Mouse (Mus musculus): ENCODE data around the gene Smarcc1.
"Not testable (repeated sequence)": the region's sequence is repeated elsewhere in the genome, so short reads cannot be mapped to it uniquely, and the experiment has no call there.

The Smarcc1 gene

DNA sequence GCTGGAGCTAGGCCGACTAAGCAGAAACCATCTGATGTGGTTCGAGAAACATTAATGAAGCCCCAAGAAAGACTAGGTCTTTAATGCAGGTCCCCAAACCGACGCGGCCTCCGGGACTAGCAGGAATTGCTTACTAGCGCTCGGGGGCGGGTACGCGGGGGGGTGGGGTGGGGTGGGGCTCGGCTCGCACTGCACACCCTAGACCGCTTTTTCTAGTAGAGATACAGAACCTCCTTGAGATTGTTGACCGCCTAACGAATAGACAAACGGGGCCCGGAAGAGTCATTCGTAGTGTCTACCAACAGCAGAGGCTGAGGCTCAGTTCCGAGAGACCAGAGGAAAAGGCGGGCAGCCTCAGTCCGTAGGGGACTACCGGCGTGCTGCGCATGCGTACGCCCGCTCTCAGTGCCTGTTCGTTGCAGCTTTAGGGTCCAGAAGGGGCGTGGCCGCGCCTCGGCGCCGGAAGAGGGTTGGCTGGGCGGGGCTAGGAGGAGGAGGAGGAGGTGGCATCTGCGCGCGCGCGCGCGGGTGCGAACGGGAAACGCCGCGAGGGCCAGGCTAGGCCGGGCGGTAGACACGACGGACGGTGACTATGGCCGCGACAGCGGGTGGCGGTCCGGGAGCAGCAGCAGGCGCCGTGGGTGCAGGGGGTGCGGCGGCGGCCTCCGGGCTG lies 14.2 kb downstream of the Smarcc1 start:
- peak; percentile 99 to 100 for DNase-seq (ENCODE audit: low spot score in 2 of 2)

DNA sequence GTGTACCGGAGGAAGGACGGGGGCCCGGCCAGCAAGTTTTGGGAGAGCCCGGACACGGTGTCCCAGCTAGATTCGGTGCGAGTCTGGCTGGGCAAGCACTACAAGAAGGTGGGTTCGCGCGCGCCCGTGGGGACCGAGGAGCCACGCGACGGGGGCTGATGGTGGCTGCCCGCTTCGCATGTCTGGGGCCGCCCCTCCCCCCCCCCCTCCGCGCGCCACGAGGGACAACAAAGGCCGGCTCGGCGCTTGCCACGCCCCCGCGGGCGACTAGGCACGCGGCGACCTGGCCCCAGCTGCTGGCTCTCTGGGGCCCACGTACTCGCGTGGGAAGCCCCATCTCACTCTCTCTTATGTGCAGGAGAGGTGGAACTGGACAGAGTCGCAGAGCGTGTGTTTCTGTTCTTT lies 14.7 kb downstream of the Smarcc1 start:
- peak in 1 of 2 experiments; percentile 42 for DNase-seq (ENCODE audit: low spot score in 2 of 2)

DNA sequence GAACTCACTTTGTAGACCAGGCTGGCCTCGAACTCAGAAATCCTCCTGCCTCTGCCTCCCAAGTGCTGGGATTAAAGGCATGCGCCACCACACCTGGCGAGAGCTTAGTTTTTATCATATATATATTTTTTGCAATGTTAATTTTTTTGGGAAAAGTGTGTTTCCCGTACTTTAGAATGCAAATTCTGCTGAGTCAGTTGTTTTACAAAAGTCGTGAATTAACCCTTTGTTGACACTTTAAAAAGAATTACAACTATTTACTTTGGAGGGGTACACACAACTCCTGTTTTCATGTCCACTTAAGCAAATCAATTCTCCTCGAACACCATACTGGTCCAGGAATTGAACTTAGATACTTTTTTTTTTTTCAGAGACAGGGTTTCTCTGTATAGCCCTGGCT lies 15.4 kb downstream of the Smarcc1 start:
- no peak for DNase-seq (ENCODE audit: low spot score in 2 of 2)

DNA sequence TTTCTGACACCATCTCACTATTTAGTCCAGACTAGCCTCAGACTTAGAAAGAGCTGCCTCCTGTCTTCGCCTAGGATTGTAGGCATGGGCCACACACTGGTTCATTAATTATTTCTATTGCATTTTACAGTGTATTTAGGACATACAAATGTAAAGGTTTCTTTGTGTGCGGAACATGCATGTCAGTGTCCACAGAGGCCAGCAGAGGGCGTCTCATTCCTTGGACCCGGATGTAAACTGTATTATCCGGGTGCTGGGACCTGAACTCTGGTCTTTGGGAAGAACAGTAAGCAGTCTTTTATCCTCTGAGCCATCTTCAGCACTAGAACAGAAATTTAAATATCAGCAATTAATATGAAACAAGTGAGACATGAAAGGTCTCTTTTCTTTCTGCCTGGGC lies 16.7 kb downstream of the Smarcc1 start:
- no peak for DNase-seq (ENCODE audit: low spot score in 2 of 2)

DNA sequence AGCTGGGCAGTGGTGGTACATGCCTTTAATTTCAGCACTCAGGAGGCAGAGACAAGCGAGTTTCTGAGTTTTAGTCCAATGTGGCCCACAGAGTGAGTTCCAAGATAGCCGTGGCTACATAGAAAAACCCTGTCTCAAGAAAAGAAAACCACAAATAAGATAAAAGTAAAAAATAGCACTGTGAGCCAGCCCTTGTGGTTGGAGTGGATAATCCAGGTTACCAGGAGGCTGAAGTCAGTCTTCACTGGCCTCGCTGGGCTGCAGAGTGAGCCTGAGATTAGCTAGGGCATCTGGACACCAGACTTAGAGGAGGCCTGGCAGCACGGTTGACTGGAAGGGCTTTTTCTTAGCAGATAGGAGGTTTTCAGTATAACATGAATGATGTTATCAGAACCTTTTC lies 21.6 kb downstream of the Smarcc1 start:
- no peak for DNase-seq (ENCODE audit: low spot score in 2 of 2)

DNA sequence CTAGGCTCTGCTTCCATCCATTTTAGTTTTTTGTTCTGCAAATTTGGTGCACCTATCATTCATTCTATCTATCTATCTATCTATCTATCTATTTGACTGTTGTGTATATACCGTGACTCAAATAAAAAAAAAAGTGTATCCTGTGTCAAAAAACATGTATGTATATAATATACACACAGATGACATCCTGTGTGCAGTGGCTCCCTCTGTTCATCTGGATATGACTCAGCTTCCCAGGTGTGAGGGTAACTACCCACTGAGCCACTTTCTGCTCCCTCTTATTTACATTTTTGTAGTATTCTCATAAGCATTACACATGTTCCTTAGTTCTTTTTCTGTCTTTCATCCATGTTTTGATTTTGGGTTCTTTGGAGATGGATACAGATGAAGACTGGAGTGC lies 24.6 kb downstream of the Smarcc1 start:
- no peak for DNase-seq (ENCODE audit: low spot score in 2 of 2)

DNA sequence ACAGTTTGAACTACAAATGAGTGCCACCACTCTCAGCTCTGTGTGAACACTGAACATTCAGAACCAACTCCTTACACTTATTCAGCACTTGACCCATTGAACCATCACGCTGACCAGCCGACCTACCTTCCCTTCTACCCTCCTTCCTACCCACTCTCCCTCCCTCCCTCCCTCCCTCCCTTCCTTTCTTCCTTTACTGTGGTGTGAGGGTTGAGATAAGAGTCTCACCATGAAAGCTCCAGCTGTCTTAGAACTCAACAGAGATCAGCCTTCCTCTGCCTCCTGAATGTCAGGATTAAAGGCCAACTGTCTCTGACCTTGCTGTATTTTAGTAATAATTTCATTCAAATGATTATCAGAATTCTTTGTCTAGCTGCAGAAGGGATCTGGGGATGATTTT lies 31.1 kb downstream of the Smarcc1 start:
- no peak for DNase-seq (ENCODE audit: low spot score in 2 of 2)

DNA sequence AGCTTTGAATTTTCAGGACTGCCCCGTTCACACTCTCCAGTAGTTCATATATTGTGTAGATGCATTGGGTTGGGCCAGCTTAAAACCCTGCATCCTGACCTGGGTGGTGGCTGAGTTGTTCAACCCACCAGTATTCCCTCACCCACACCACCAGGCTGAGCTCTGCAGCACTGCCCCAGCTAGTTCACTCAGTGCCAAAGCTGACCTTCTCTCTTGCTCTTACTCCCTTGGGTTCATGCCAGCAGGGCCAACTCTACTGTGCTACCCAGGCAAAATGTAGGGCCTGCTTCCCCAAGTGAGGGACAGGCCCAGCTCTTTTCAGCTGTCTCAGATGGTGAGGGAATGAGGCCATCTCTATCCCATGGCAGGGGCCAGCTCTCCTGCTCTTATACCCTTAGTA lies 41.5 kb downstream of the Smarcc1 start:
- no peak for DNase-seq (ENCODE audit: low spot score in 2 of 2)

DNA sequence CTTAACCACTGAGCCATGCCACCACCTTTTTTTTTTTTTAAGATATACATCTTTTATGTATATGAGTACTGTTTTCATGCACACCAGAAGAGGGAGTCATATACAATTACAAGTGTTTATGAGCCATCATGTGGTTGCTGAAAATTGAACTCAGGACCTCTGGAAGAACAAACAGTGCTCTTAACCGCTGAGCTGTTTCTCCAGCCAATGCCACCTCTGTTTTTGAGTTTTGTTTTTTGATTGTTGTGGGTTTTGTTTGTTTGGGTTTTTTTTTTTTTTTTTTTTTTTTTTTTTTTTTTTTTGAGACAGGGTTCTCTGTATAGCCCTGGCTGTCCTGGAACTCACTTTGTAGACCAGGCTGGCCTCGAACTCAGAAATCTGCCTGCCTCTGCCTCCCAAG lies 43.0 kb downstream of the Smarcc1 start:
- DNase-seq (ENCODE audit: low spot score in 2 of 2) = not testable (repeated sequence)

DNA sequence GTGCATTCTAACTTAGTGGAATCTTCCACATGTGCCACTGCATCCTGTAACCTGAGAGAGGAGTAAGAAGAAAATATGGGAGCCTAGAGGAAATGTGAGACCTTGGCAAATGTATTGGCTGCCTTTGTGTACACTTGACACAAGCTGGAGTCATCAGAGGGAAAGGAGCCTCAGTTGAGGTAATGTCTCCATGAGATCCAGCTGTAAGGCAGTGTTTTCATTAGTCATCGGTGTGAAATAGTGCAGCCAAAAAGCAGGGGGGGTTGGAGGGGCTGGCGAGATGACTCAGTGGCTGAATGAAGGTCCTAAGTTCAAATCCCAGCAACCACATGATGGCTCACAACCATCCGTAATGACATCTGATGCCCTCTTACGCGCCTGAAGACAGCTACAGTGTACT lies 44.9 kb downstream of the Smarcc1 start:
- no peak for DNase-seq (ENCODE audit: low spot score in 2 of 2)

DNA sequence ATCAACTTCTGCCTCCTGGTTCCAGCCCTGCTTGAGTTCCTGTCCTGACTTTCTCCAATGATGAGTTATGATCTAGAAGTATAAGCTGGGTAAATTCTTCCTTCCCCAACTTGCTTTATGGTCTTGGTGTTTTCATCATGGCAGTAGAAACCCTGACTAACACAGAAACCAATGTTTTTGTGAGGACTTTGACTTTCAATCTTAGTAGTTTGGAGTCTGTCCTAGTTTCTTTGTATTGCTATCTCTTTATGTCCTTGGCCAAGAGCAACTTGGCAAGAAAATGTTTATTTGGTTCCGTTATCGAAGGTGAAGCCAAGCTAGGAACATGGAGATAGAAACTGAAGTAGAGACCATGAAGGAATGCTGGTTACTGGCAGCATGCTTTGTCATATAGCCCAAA lies 45.6 kb downstream of the Smarcc1 start:
- DNase-seq (ENCODE audit: low spot score in 2 of 2) = no peak

DNA sequence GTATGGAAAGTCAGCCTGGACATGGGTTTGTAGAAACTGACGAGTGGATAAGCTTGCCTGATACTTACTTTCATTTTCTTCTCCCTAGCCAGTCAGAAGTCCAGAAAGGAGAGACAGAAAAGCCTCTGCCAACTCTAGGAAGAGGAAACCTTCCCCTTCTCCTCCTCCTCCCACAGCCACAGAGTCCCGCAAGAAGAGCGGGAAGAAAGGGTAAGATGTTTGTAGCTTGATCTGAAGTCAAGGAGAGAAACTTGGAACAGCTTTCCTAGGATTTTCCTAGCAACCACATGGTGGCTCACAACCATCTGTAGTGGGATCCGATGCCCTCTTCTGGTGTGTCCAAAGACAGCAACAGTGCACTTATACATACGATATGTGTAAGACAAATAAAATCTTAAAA lies 53.4 kb downstream of the Smarcc1 start:
- no peak for DNase-seq (ENCODE audit: low spot score in 2 of 2)

DNA sequence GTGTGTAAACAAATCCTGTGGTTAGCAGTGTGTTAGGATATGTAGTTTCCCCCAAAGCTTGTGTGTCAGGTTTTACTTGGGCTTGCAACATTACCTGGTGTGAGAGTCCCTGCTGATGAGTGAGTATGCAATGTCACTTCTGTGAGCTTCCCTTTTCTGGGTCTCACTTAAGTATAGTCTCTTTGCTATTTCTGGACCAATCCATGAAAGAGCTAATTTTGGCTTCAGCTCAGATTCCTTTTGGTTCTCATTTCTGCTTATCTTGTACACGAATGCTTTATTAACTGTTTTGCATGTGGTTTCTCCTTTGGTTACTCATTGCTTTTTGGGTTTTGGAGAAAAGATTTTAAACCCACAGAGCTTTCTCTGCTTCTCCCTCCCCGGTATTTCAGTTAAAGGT lies 82.4 kb downstream of the Smarcc1 start:
- no peak for DNase-seq (ENCODE audit: low spot score in 2 of 2)

DNA sequence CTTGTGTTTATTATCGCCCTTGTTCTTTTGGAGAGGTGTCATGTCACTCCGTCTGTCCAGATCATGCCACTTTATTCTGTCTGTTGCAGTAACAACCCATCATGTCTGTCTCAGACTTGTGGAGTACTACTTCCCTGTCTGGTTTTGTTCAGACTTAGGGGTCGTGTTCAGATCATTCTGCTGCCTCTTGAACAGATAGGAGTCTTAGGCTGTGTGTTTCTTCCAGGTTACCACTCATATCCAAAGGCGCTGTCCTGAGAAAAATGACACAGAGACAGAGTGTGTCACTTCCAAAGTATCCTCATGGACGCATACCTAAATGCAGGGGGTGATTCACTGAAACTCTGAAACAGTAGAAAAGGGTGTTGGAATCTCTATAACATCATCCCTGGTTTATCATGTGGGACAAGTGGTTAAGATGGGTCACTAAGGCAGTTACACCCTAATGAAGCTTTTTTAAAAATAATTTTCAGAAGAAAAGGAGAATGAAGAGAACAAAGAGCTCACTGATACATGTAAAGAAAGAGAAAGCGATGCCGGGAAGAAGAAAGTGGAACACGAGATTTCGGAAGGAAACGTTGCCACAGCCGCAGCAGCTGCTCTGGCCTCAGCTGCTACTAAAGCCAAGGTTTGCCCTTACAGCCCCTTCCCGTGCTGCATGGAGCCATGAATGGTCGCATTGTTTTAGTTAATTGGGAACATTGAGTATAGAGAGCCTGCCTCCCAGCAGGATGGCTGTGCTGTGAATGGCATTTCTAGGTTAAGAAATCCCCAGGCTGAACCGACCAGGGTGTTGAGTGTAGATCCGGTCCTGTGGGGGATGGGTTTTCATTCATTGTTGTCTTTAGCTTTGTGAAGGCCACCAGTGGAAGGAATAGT lies 88.3 kb downstream of the Smarcc1 start:
- no peak for DNase-seq (ENCODE audit: low spot score in 2 of 2)

DNA sequence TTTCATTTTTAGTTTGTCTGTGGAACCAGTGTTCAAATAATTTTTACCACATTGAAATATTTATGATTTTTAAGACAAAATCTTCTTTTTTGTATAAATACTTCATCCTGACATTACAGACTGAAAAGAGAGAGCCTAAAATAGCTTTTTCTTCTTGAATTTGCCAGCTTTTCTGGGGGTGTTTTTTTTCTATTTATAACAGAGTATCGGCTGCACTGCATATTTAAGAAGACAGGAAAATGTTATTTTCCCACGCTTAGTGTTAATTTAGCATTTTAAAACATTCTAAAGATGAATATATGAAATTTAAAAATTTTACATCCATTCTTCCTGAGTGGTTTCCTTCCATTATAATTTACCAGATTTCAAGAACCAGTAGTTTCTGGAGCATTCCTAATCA lies 88.9 kb downstream of the Smarcc1 start:
- DNase-seq (ENCODE audit: low spot score in 2 of 2) = no peak

DNA sequence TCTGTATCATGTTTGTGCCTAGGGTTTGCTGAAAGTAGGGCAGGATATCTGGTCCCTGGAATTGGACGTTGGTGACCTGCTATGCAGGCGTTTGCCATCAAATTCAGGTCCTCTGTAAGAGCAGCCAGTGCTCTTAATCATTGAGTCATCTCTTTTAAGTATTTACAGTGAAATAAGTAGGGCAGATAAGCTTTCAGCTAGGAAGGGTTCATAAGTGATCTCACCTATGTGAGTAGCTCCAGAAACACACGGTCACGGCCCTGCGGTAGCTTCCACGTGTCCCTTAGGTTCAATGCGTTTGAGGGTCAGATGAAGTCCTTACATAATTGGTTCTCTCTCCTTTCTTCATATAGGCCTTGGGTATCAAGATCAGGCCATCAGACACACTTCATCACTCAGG lies 90.8 kb downstream of the Smarcc1 start:
- no peak for DNase-seq (ENCODE audit: low spot score in 2 of 2)

DNA sequence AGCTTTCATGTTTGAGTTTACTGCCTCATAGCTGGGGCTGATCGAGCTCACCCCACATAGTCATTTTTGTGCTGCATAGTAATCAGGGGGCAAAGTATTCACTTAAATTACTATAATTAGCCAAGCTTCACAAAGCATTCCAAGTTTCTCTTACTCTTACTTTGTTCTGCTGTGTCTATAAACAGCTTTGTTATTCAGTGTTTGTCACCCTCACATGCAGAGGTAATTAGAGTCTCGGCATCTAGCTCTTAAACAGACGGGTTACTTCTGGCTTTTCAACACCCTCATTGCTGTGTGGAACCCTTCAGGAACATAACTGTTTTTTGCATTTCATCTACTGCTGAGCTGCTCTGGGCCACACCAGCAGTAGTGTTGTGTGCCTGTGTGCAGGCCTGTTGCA lies 91.5 kb downstream of the Smarcc1 start:
- no peak for DNase-seq (ENCODE audit: low spot score in 2 of 2)

DNA sequence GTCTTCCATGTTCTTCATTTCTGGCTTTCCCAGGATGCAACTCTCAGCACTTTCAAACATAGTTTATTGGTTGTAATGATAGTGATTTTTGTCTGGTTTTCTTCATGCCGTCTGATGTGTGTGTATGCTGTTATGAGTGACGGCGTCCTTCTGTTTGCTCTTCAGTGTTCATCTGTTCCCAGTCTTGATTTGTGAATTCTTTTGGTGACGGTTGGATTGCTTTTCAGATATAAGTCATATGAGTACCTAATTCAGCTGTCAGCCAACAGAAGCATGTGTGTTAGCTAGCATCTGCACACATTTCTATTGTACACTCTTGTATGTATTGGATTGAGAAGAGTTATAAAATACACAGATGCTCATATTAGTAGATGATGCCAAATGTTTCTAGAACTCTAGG lies 106.8 kb downstream of the Smarcc1 start:
- no peak for DNase-seq (ENCODE audit: low spot score in 2 of 2)

DNA sequence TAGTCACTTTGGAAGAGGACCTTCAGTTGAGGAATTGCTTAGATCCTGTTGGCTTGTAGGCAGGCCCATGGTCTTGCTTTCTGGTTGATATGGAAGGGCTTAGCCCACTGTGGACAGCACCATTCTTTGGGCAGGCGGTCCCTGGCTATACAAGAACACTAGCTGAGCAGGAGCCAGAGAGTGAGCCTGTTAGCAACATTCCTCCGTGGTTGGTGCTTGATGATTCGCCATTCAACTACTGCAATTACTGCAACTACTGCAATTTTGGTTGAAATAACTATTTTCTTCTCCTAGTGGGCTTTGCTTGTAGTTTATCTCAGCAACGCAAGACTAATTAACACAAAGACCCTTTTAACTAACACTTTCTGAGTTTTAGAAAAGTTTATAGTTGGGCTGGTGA lies 108.7 kb downstream of the Smarcc1 start:
- DNase-seq (ENCODE audit: low spot score in 2 of 2) = no peak

DNA sequence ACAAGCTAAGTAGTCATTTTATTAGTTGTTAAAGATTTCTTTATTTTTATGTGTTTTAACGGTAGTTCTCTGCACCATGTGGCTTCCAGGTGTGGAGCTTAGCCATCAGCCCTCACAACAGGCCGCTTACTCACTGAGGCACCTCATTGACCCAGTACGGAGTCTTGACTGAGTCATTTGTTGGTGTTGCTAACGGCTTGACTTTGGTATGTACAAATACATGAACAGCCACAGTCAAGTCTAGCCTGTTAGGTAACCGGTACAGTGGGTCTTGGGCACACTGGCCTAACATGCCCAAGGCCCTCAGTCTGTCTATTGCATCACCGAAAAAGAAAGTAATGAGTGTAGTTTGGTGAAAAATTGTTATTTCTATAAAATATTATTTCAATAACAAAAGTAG lies 111.2 kb downstream of the Smarcc1 start:
- DNase-seq (ENCODE audit: low spot score in 2 of 2) = no peak

DNA sequence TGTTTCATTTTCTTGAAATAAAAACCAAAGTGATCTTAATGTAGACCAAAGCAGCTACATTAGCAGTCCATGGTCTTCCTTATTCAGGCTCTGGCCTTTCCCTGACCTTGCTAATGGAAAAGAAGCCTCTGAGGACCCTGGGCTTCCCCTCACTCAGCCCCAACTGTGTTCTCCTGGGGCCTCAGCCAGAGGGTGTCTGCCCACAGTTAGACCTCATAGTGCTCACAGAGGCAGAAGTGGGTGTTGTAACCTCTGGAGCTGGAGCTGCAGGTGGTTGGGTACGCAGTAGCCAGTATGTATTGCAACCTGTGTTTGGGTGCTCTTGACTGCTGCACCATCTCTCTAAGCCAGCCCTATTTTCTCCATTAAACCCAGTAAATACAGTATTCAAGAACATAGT lies 111.6 kb downstream of the Smarcc1 start:
- no peak for DNase-seq (ENCODE audit: low spot score in 2 of 2)

DNA sequence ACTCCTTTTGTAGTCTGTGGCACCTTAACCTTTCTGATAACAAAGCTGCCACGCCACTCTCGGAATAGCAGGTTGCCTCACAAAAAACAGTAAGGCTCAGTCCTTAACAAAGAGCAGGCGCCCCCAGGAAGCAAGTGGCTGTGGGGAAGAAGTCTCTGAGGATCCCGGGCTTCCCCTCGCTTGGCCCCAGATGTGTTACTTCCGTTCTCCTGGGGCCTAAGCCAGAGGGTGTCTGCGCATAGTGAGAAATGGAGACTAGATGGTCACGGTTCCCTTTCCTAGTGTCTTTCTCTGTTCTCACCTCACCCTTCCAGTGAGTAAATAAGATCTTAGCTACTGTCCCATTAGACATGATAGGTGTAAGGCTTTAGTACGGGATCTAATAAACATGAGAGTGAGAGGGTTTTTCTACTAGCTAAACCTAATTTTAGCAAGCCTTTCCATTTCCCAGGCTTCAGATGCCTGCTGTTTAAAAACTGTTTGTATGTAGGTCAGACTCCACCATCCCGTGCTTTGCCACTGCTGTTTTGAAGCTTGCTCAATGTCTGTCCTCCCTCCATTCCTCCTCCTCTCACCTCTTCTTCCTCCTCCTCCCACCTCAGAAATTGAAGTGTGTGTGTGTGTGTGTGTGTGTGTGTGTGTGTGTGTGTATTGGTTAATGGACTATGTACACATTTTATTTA lies 112.2 kb downstream of the Smarcc1 start:
- no peak for DNase-seq (ENCODE audit: low spot score in 2 of 2)

Data from spleen, postnatal 14 days (tissue).